Mouse (Mus musculus) myocyte (in vitro differentiated cells): ENCODE results near the gene Pltp.

Experiments
- CEBPB ChIP-seq: IDR thresholded peaks from 2 replicates; pipeline ENCODE4 v1.6.1; 2011; ENCODE audit warnings: mild to moderate bottlenecking, moderate library complexity; ENCODE audit not compliant: poor library complexity, insufficient read depth, severe bottlenecking
- E2F4 ChIP-seq: IDR thresholded peaks from one replicate; pipeline ENCODE4 v1.6.1; 2011; ENCODE audit warnings: mild to moderate bottlenecking, control low read depth, moderate library complexity; ENCODE audit not compliant: insufficient read depth
- MAX ChIP-seq: IDR thresholded peaks from one replicate; pipeline ENCODE4 v1.6.1; 2011; ENCODE audit warnings: low read depth, mild to moderate bottlenecking, control low read depth
- MYOD1 ChIP-seq, 3 experiments: IDR thresholded peaks; one replicate each; pipeline ENCODE4 v1.6.1; 2011; ENCODE audit warnings: control low read depth in 2 of 3, low read depth in 2 of 3, mild to moderate bottlenecking in 2 of 3, moderate library complexity in 1 of 3; ENCODE audit not compliant: insufficient read length in 2 of 3, control insufficient read depth in 1 of 3
- POLR2A ChIP-seq: IDR thresholded peaks from one replicate; pipeline ENCODE4 v1.6.1; 2011; ENCODE audit warnings: low read depth, mild to moderate bottlenecking, control low read depth, moderate library complexity; ENCODE audit not compliant: insufficient read length
- POLR2AphosphoS2 ChIP-seq: IDR thresholded peaks from one replicate; pipeline ENCODE4 v1.6.1; 2011; ENCODE audit warnings: low read depth, control low read depth; ENCODE audit not compliant: insufficient read length
- REST ChIP-seq: IDR thresholded peaks from one replicate; pipeline ENCODE4 v1.6.1; 2011; ENCODE audit warnings: mild to moderate bottlenecking, control low read depth, moderate library complexity; ENCODE audit not compliant: insufficient read depth, insufficient read length
- SRF ChIP-seq: IDR thresholded peaks from one replicate; pipeline ENCODE4 v1.6.1; 2011; ENCODE audit warnings: low read depth; ENCODE audit not compliant: control insufficient read depth, insufficient read length
- TCF12 ChIP-seq: IDR thresholded peaks from one replicate; pipeline ENCODE4 v1.6.1; 2011; ENCODE audit warnings: mild to moderate bottlenecking, control low read depth; ENCODE audit not compliant: poor library complexity, insufficient read depth, severe bottlenecking
- TCF3 ChIP-seq: IDR thresholded peaks from one replicate; pipeline ENCODE4 v1.6.1; 2011; ENCODE audit warnings: low read depth, control low read depth; ENCODE audit not compliant: insufficient read length
- USF1 ChIP-seq: IDR thresholded peaks from one replicate; pipeline ENCODE4 v1.6.1; 2011; ENCODE audit warnings: low read depth, mild to moderate bottlenecking, control low read depth, moderate library complexity

DNA sequence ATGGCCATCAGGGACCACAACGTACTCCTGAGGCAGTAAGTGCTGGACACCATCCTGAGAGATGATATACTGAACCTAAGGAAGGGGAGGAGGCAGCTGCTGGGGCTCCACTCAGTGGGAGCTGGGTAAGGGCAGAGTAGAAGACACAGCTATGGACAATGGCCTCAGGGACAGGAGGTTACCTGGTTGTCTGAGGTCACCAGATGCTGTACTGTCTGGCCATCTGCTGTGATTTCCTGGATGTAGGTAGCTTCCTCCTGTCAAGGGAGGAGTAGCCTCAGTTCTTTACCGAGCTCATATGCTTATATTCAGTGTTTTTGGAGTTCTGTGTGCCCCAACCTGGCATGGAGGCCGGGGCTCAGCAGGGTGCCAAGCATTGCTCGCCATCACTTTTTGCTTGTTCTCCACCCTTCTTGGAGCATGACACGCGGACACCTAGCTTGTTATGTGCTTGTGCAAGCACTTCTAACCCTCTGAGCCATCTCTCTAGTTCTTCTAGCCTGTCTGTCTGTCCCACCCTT, 35.2 kb upstream of the Pltp start:
- TF ChIP-seq POLR2A (peak; percentile 26), USF1 (no peak), MAX (no peak), MYOD1 (IDR thresholded peaks at IDR 0.05; ENCODE audit: control insufficient read depth in 1 of 3, insufficient read length in 2 of 3, low read depth in 2 of 3) (no peak), POLR2AphosphoS2 (peak; percentile 63), TCF12 (no peak), E2F4 (no peak), SRF (no peak), CEBPB (no peak), REST (no peak), TCF3 (no peak)
